Mouse (Mus musculus): ENCODE data around the gene Prr5.

The Prr5 gene

GRCm38 (mm10) chr15:84682206-84682605 is 12.8 kb downstream of the Prr5 start:
- TF ChIP-seq GATA4 (IDR thresholded peaks at IDR 0.05; ENCODE audit: insufficient replicate concordance, low read length) = no peak

GRCm38 (mm10) chr15:84682821-84683220 is 13.4 kb downstream of the Prr5 start:
- TF ChIP-seq GATA4 (IDR thresholded peaks at IDR 0.05; ENCODE audit: insufficient replicate concordance, low read length) = no peak

GRCm38 (mm10) chr15:84684520-84684919 is 15.1 kb downstream of the Prr5 start:
- no peak for TF ChIP-seq GATA4 (IDR thresholded peaks at IDR 0.05; ENCODE audit: insufficient replicate concordance, low read length)

- TF ChIP-seq GATA4 (IDR thresholded peaks at IDR 0.05; ENCODE audit: insufficient replicate concordance, low read length) = no peak
Observed at GRCm38 (mm10) chr15:84685417-84685816, 16.0 kb downstream of the Prr5 start.

GRCm38 (mm10) chr15:84687904-84688303 is 18.5 kb downstream of the Prr5 start:
- no peak for TF ChIP-seq GATA4 (IDR thresholded peaks at IDR 0.05; ENCODE audit: insufficient replicate concordance, low read length)

- TF ChIP-seq GATA4 (IDR thresholded peaks at IDR 0.05; ENCODE audit: insufficient replicate concordance, low read length) = no peak
Observed at GRCm38 (mm10) chr15:84689356-84689755, 19.9 kb downstream of the Prr5 start.

GRCm38 (mm10) chr15:84691513-84691912 is 22.1 kb downstream of the Prr5 start:
- no peak for TF ChIP-seq GATA4 (IDR thresholded peaks at IDR 0.05; ENCODE audit: insufficient replicate concordance, low read length)

- no peak for TF ChIP-seq GATA4 (IDR thresholded peaks at IDR 0.05; ENCODE audit: insufficient replicate concordance, low read length)
Observed at GRCm38 (mm10) chr15:84692645-84693044, 23.2 kb downstream of the Prr5 start.

- no peak for TF ChIP-seq GATA4 (IDR thresholded peaks at IDR 0.05; ENCODE audit: insufficient replicate concordance, low read length)
Observed at GRCm38 (mm10) chr15:84696021-84696420, 26.6 kb downstream of the Prr5 start.

- TF ChIP-seq GATA4 (IDR thresholded peaks at IDR 0.05; ENCODE audit: insufficient replicate concordance, low read length) = no peak
Observed at GRCm38 (mm10) chr15:84697611-84698011, 28.2 kb downstream of the Prr5 start.

- TF ChIP-seq GATA4 (IDR thresholded peaks at IDR 0.05; ENCODE audit: insufficient replicate concordance, low read length) = no peak
Observed at GRCm38 (mm10) chr15:84698189-84698588, 28.8 kb downstream of the Prr5 start.

GRCm38 (mm10) chr15:84700147-84700794 is 30.9 kb downstream of the Prr5 start:
- TF ChIP-seq GATA4 (IDR thresholded peaks at IDR 0.05; ENCODE audit: insufficient replicate concordance, low read length) = no peak

- TF ChIP-seq GATA4 (IDR thresholded peaks at IDR 0.05; ENCODE audit: insufficient replicate concordance, low read length) = no peak
Observed at GRCm38 (mm10) chr15:84701947-84702346, 32.5 kb downstream of the Prr5 start.

GRCm38 (mm10) chr15:84702391-84703345 is 33.2 kb downstream of the Prr5 start:
- TF ChIP-seq GATA4 (IDR thresholded peaks at IDR 0.05; ENCODE audit: insufficient replicate concordance, low read length) = no peak

- TF ChIP-seq GATA4 (IDR thresholded peaks at IDR 0.05; ENCODE audit: insufficient replicate concordance, low read length) = no peak
Observed at GRCm38 (mm10) chr15:84703992-84704391, 34.6 kb downstream of the Prr5 start.

- no peak for TF ChIP-seq GATA4 (IDR thresholded peaks at IDR 0.05; ENCODE audit: insufficient replicate concordance, low read length)
Observed at GRCm38 (mm10) chr15:84705351-84705901, 36.0 kb downstream of the Prr5 start.

Data from liver, adult (tissue).